Mouse (Mus musculus): ENCODE measurements around the gene Fthl17e.
"Not testable (repeated sequence)": the region's sequence is repeated elsewhere in the genome, so short reads cannot be mapped to it uniquely, and the experiment has no call there.

The Fthl17e gene

GRCm38 (mm10) chrX:9033193-9033592, at the start of gene Fthl17e:
Fthl17e (plus strand) TSS chrX:9033493.
- DNase-seq: not testable (repeated sequence)

GRCm38 (mm10) chrX:8986655-8987054, 46.6 kb upstream of the Fthl17e start, which contains the start of gene Fthl17d:
Fthl17d (minus strand) TSS chrX:8986755.
- not testable (repeated sequence) for DNase-seq

GRCm38 (mm10) chrX:9016079-9016478, 17.2 kb upstream of the Fthl17e start:
- no peak for DNase-seq

GRCm38 (mm10) chrX:9019481-9019880, 13.8 kb upstream of the Fthl17e start:
- no peak for DNase-seq

- peak in 1 of 2 experiments; percentile 11 for DNase-seq
Observed at GRCm38 (mm10) chrX:9041611-9042010, 8.3 kb downstream of the Fthl17e start.

- peak; percentile 52 to 77 for DNase-seq
Observed at GRCm38 (mm10) chrX:9060952-9061351, 27.7 kb downstream of the Fthl17e start.

- no peak for DNase-seq
Observed at GRCm38 (mm10) chrX:9062101-9062500, 28.8 kb downstream of the Fthl17e start.

- DNase-seq: not testable (repeated sequence)
Observed at GRCm38 (mm10) chrX:9062715-9063114, 29.4 kb downstream of the Fthl17e start, which contains the start of gene Fthl17f. Fthl17f (plus strand) TSS chrX:9063015.

- peak; percentile 36 to 68 for DNase-seq
Observed at GRCm38 (mm10) chrX:9077699-9078098, 44.4 kb downstream of the Fthl17e start.
